Mouse (Mus musculus): ENCODE measurements at regions not wholly inside any gene's neighbourhood (a gene's known extent, or its start where the extent isn't known, plus 50 kb on each side); places are given as distances from the start of the nearest gene placed in this dataset.

DNA sequence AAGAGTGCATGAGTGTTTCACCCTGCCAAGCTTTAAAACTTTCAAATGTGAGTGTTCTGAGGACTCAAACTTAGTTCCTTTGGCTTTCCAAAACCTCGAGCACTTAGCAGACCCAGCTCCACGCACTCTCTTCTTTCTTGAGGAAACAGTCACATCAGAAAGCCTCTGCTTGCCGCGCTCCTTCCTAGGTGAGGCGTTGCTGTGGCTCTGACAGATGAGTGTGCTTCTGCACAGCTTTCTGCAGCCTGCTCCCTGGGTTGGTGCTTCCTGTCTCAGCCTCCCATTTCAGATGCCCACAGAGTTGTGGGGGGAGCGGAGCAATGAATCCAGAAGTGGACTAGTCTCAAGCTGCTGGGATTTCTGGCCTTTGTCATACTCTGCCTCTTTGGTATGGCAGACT lies 95.3 kb upstream of the Id2 start:
- no peak for DNase-seq (ENCODE audit: low spot score in 2 of 2)

DNA sequence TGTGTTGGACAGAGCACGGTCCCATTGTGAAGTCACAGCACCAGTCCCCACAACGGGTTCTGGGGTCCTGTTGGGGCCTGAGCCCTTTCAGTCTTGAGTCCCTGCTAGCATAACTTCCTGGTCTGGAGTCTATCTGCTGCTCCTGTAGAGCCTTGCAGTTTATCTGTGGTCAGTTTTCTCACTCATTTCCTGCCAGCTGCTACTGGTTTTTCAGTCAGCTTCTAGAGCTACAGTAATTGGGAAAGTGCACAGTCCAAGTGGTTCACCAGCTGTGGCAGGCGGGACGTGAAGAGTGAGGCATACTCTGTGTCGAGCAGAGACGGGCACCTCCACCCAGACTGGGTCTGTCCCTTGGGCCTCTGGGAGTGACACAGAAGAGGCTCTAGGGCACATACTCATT lies 93.4 kb upstream of the Id2 start:
- peak; percentile 64 to 69 for DNase-seq (ENCODE audit: low spot score in 2 of 2)

DNA sequence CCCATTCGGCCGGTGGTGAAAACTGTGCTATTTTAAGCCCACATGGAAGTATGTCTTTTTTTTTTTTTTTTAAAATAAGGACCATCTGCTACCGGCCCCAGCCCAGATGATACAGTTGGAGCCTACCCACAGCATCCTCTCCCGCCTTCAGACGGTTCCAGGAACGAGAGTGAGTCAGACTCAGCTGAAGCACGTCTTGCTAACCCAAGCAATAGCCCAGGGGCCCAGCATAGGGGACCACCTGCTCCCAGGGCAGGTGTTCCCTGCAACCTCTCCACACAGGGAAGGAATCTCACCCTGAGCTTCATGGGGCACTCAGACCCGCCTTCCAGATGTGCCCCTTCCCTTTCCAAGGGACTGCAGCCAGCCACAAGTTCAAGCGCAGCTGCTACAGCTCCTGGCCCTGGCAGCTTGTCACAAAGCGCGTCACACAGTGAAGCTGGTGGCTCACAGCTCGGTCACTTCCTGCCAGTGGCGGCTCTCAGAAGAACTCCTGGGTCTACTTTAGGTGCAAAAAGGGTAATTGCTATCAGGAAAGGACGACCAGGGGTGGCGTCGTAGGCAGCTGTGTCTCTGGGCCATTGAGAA lies 92.3 kb upstream of the Id2 start:
- DNase-seq (ENCODE audit: low spot score in 2 of 2) = peak; percentile 54 to 68

DNA sequence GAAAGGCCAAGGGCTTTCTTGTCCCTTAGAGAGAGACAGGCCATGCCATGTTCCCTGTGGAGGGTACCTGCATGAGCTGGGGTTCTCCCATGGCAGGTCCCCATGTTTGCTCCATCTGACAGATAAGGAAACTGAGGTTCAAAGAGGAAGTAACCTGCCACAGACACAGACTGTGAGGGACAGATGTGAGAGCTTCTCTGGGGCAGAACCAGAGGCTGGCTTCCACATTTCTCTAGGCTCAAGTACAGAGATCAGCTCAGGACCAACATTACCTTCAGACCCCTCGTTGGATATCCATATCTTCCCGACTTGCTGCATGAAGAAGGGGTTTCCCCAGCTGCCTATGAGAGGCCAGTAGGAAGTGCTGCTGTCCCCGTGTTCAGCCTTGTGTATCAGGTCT lies 91.6 kb upstream of the Id2 start:
- no peak for DNase-seq (ENCODE audit: low spot score in 2 of 2)

DNA sequence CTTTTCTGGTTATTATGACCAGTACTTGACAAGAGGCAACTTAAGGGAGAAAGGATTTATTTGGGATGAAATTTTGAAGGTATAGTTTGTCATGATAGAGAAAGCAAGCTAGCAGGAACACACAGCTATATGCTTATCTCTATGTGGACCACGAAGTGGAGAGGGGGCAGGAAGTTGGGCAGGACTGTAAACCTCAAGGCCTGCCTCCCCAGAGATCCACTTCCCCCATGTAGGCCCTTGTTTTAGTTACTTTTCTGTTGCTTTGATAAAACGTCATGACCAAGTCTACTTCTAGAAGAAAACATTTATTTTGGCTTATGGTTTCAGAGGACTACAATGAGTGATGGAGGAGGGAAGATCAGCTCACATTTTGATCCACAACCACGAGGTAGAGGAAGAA lies 90.3 kb upstream of the Id2 start:
- DNase-seq (ENCODE audit: low spot score in 2 of 2) = no peak

DNA sequence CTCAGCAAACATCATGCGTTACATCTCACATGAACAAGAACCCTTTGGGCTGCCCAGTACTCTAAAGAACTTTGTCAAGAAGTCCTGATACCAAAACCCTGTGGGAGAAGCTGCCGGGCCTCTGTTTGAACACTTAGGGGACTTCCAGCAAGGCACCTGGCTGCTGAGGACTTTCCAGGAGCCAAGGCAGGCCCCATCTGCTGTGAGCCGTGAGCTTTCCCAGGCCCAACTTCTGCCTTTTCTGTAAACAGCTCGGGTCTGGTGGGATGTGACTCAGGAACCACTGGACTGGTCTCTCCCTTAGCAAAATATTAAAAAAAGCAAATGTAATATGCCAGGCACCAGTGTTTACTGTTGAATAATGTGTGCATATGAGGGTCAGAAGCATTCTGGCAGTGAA lies 85.7 kb upstream of the Id2 start:
- no peak for DNase-seq (ENCODE audit: low spot score in 2 of 2)

DNA sequence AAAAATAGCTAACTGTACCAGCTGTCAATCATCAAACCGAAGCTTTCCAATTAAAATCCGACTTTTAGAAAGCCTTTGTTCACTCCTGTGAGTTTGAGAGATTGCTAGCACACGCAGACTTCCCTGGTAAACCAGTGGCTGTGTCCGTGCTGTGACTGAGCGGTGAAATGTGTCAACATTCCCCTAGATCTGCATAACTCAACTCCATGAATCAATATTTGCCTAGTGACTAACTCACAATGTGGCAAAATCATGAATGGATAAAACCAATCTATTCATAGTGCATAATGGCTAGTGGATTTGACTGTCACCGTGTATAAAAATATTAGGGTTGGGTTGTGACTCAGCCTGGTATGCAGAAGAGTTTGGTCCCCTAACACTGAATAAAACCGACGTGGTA lies 84.4 kb upstream of the Id2 start:
- DNase-seq (ENCODE audit: low spot score in 2 of 2) = no peak

DNA sequence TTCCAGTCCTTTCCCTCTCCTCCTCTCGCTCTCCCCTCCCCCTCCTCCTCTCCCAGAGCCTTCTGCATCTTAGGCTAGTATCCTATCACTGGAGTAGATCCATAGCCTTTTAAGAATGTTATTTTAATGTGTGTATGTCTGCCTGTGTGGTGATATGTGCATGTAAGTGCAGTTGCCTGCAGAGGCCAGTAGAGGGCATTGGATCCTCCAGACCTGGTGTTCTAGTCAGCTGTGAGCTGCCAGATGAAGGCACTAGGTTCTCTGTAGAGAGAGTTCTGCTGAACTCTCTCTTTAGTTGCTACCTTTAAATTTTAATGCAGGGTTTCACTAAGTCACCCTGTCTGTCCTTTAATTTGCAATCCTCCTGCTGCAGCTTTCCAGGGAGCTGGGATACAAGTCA lies 83.9 kb upstream of the Id2 start:
- no peak for DNase-seq (ENCODE audit: low spot score in 2 of 2)

DNA sequence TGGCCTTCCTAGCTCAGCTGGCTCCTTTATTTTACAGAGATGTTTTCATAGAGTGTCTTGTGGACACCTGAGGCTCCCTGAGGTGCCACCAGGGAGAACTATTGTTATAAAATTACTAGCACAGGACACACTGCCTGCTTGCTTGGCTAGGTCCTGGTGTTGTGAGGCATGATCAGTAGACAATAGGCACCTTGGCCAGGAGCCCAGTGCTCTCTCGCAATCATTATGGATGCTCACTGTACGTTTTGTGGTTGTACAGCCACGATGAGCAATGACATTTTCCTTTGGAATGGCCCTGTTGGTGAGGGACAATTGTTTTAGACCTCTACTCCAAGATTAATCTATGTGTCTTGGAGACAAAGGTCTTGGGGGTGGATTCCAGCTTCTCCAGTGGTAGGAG lies 83.3 kb upstream of the Id2 start:
- no peak for DNase-seq (ENCODE audit: low spot score in 2 of 2)

DNA sequence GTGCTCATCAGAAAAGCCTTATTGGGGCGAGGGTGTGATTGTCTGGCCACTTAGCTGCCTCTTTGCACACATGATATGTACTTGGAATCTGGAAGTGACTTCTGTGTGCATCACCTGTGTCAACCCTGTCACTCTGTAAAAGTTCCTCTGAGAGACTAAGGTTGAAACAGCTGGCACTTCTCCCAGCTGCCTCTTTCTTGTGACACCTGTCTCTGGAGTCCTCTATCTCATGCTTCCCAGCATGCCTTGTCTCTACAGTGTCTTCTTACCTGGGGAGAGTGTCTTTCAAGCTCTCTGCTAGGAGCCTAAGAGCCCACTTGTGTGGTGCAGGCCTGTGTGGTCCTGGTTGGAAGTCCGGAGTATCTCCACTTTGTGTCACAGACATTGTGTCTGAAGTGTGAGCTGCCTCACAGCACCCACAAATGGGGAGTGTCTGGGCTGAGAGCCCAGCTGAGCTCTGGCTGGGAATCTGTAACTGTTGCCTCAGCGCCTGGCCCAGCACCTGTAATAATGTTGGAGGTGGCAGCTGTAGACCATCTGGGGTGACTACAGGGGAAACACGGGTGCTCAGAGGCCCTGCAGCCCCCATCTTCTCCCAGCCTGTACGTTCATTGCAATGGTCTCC lies 81.7 kb upstream of the Id2 start:
- no peak for DNase-seq (ENCODE audit: low spot score in 2 of 2)

DNA sequence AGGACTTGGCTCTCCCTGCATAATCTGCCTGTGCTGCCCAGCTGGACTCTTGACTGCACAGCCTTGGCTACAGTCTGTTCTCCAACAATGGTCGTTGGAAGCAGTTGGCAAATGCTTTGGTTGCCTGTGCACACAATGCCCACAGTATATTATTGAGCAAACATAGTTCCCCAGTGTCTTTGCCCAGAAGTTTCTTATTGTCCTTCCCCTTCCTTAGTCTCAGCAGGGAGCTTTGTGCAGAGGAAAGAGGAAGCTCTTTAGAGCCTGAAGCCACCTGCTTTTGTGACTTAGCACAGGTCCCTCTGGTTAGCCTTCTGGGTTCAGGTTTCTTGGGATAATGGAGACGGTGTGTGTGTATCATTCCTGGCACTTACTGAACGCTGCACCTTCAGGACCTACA lies 80.9 kb upstream of the Id2 start:
- no peak for DNase-seq (ENCODE audit: low spot score in 2 of 2)

DNA sequence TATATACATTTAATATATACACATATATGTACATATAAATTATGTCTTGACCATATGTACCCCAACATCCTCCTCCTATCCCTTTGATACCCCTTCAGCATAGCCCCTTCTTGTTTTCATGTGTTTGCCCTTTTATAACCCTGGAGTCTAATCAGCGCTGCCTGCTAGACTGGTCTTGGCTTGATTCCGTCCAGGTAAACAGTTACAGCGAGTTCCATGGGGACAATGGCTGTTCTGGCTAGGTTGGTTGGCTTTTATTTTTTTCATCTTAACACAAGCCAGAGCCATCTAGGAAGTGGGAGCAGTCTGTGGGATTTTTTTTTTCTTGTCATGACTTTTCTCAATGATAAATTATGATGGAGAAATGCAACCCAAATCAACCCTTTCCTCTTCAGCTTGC lies 79.6 kb upstream of the Id2 start:
- no peak for DNase-seq (ENCODE audit: low spot score in 2 of 2)

DNA sequence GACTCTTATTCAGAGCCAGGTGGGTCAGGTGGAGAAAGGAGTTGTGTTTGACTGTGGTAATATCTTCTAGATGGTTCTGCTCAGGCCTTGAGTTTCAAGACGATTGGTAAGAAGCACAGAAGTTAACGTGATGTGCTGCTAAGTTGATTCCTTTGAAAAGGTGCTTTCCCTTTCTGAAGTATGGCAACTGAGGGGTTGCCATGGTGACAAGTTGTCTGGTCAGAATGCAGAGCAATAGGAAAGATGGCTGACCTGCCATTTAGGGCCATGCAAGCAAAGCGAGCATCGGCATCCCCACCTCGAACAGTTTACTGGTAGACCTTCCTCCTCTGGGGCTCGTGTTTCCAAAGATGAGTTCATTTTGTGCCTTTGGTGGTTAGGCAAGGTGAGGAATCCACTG lies 76.1 kb upstream of the Id2 start:
- no peak for DNase-seq (ENCODE audit: low spot score in 2 of 2)

DNA sequence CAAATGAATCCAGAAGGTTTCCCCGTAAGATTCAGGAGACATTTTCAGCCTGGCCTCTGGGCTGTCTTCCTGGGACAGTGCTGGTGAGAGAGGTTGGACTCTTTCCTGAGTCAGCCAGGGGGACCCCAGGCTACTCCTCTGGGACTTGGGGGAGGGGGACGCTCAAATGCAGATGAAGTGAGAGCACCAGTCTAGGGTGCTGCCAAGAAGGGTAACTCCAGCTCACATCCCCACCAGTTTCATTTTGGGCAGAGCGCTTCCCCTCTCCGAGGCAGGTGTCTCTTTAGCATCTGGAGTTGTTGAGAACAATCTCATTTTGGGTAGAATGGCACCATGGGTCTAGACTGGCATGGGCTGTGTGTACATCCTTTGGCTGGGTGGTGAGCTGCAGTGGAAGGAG lies 75.5 kb upstream of the Id2 start:
- DNase-seq (ENCODE audit: low spot score in 2 of 2) = no peak

DNA sequence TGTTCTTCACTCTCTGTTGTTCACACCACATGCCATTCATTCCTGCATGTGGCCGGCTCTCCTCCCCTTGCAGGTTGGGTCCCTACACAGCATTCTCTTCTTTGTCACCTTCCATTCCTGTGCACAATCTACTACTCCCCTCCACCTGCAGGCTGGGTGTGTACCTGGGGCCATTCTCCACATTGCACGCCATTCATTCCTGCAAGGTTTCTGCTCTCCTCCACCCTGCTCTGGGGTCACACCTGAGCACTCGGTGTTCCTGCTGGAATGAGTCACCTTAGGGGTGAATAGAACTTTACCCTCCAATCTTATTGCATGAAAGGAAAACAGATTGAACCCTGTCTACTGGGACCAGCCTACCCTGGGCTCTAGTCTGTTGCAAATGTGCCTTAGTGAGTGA lies 72.7 kb upstream of the Id2 start:
- no peak for DNase-seq (ENCODE audit: low spot score in 2 of 2)

DNA sequence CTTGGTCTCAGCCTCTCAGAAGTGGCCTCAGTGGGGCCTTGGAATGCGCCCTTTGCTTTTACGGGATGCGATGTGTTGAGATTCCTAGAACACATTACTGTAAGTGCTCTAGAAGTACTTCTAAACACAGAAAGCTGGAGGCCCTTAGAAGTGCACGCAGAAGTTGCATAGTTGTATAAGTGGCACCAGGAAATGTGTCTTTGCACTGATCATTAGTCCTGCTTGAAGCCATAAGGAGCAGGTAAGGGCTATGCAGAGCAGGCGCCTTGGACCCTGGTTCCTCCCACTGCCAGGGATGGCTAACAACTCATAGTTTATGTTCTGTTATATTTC lies 71.2 kb upstream of the Id2 start:
- DNase-seq (ENCODE audit: low spot score in 2 of 2) = no peak

DNA sequence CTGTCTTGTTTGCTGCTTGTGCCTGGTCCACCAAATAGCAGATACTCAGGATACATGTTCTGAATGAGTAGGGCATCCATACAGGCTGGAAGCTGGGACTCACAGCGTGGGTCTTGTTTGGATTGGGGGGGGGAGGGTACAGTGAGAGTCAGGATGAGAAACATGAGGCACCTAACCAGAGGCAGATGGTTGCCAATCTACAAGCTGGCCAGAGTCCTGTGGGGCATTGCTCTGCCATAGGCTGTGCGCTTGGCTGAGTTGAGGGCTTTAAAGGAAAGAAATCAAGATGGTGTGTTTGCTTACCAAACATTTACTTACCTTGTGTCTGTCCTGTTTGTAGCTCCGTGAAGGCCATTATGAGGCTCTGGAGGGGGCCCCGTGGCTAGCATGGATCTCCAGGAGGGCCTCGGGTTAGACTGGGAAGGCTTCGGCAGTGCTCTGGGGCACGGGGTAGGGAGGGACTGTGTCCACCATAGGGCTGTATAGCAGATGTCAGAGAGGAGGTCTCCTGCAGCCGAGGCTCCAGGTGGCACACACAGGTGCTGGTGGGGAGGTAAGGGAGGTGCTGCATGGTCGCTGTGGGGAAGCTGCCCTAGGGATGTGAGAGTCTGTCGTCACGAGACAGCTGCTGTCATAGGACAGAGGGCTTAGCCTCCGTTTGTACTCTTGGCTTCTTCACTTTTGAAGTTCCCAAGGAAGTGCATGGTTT lies 70.7 kb upstream of the Id2 start:
- no peak for DNase-seq (ENCODE audit: low spot score in 2 of 2)

DNA sequence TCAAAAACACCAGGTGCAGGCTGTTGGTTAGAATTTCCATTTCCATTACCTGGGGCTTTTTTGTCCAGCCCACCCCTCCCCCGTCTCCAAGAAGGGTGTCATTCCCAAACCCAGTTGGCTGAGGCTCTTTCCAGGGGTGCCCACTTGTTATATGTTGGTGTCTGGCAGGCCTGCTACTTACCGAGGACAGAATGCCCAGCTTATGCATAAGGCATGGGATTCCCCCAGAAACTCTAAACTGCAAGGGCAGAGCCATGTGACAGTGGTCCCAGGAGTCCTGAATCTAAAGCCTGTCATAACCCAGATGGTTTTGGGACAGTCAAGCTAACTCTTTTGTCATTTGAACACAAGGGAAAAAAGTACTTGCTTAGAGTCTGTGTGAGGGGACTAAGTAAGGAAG lies 69.6 kb upstream of the Id2 start:
- DNase-seq (ENCODE audit: low spot score in 2 of 2) = no peak

DNA sequence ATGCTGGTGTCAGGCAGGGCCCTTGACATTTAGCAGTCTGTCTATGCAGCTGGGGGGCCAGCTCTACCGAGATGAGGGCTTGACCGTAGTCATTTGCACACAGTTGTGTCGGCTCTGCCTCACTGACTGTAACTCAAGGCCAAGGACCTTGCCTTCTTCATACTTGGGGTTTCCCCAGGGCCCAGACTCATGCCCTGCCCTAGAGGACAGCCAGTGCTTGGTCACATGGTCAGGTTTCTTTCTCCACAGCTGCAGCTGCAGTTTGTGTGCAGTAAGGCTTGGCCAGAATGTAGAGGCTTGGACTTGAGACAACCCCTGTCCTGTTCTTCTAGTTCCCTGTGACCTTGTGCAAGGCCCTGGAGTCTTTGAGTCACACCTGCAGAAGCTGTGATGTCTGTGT lies 68.7 kb upstream of the Id2 start:
- DNase-seq (ENCODE audit: low spot score in 2 of 2) = peak; percentile 29 to 67

DNA sequence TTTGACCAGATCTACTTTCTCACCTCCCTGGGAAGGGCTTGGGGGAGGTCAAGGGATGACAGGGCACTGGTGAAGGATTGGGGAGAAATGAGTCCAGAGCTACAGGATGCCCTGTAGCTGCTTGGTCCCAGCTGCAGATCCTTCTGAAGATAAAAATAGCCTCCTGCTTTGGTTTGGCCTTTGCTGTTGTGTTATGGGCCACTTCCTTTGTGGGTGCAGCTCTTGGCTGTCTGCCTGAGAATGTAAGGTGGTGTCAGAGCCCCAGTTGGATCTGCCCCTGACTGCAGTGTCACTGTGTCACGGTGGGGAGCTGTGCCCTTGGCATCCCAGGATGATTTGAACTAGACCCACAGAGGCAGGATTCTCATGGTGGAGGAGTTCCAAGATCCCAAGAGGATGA lies 67.8 kb upstream of the Id2 start:
- DNase-seq (ENCODE audit: low spot score in 2 of 2) = peak; percentile 31 to 47

DNA sequence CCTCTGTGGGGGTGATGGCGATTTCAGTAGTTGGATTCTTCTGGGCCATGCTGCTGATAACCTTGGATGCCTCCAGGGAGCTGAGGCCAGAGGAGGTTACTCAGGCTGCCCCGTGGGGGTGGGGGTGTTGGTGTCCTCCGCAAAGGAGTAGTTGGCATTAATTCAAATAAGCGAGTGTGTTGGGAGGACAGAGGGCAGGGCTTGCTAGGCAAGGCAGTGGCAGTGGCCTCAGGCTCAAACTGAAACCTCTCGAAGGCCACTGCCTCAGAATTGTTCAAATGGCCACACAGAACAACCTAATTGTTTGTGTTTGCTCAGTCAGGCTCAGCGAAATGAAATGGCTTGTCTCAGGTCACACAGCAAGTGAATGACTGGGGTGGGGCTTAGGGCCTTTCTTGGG lies 66.6 kb upstream of the Id2 start:
- DNase-seq (ENCODE audit: low spot score in 2 of 2) = peak in 1 of 2 experiments; percentile 29

DNA sequence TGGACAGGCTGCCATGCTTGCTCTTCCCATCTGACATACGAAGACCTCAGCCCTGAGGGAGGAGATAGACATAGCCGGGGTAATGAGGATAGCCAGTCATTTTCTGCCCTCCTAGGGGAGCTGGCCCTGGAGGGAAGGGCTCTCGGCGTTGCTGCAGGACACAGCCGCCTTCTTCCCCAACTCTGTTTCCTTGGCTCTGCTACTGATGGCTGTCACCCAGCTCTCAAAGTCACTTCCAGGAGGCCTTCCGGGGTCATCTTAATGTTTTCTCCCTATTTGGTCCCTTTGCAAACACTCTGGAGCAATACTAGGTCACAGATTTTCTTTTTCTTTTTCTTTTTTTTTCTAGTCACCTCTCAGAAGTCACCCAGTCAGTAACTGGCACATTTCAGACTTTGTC lies 65.9 kb upstream of the Id2 start:
- DNase-seq (ENCODE audit: low spot score in 2 of 2) = no peak

DNA sequence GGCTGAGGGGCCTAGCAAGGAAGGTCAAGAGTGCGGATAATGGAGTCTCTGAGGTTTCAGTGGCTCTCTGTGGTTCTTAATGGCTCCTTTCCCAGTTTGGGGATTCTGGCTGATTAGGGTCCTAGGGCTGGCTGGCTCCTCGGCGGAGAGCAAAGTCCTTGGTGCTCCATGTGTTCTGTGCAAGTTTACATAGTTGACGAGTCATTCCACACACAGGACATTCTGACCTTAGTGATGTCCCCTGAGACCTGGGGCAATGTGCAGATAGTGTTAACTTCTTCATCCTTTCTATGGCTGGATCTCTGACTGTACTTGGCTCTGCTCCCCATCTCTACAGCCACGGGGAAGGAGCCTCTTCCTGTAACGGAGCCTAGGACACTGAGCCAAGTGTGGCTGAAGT lies 65.0 kb upstream of the Id2 start:
- no peak for DNase-seq (ENCODE audit: low spot score in 2 of 2)

All from heart, adult 9 months (tissue).